Mouse (Mus musculus) gastrocnemius, postnatal 25 days (tissue): Measurements from ENCODE around the gene Cyct. TPM values are rescaled to one million over a fixed set of nuclear protein-coding genes. Genes with fewer than 3 reads are reported as not detected.
A peak's percentile ranks its signal among the peaks of the same experiment; 100 is the strongest.

ENCODE experiments used
- DNase-seq: peaks from one replicate; pipeline ENCODE4 v3.0.0; 2022
- long read RNA-seq, 2 experiments: library from polyadenylated mRNA; stranded (forward); transcript quantifications; one replicate each; pipeline ENCODE4 v2.0.0; 2021
- total RNA-seq, 2 experiments: library from RNA; stranded (reverse); gene quantifications; 1 replicate in 1 of 2; 2 replicates in 1 of 2; pipeline ENCODE4 v1.2.3; 2021

Gene Cyct
- not detected for total RNA-seq
- long read RNA-seq, experiment 1: 0 reads
- long read RNA-seq, experiment 2: 0 reads

DNA sequence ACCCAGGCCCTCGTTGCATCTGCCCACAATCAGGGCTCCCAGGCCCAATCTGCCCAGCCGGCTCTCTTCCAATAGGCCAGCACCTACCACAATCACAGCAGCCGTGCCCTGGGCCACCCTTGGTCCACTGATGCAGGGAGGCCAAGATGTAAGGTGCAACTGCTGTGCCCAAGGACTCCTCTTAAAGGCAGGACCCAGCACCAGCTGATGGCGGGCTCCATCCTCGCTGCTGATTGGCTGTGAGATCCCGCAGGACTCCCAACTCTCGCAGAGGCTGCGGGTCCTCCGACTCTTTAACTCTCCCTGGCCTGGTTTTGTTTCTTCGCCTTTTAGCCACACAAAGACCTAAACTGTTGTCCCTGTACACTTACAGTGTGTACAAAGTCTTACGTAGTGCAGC is at the start of gene Cyct:
Gene Cyct (minus strand): TSS at position 225 of the 400 bp plus-strand sequence.
- DNase-seq: no peak

- DNase-seq: no peak
These were observed 49.7 kb upstream of the Cyct start for GRCm38 (mm10) chr2:76409986-76410385.

DNA sequence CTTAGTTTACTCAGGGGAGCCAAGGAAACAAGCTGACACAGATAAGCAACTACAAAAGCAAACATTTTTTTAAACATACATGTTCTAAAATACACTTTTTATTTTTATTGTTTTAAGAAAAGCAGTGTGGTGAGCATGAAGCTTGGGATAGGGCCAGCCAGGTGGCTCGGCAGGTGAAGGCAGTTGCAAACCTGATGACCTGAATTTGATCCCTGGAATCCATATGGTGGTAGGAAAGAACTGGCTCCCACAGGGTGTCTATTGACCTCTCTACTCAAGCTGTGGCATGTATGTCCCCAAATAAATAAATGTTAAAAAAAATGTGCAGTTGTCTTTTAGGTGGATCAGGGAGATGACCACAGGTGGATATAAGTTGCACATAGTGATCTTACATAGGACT is 49.3 kb upstream of the Cyct start:
- DNase-seq: no peak

GRCm38 (mm10) chr2:76406937-76407441 is 46.7 kb upstream of the Cyct start:
- DNase-seq: peak; percentile 73

DNA sequence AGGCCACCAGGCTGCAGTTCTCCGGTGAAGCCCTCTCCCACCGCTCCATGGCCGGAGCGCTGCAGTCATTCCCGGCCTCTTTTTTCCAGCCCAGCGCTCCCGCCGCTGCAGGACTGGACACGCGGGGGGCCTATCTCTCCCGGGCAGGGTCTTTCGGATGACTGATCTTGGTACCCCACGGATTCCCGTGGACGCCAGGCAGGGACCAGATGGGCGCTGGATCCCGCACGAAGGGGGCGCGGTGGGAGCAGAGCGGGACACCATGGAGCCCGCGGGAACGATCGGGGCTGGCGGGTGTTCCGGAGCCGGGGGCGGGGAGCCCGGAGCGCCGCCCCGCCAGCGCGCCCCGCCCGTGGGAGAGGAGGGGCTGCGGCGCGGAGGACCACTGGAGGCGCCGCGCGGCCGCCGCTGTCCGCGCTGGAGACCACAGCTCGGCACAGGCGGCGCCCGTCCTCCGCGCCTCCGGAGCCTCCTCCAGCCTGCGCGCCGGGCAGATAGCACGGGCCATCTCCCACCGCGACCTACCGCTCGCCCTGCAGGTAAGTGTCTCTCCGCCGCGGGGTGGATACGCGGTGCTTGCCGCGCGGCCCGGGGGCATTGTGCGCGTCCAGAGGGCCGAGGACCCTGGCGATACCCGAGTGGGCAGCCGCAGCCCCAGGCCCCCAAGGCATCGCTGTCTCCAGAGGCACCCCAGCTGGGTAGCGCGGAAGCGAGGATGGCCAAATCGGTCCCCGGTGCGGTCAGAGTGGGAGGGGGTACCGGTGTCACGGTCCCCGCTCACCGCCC is 46.1 kb upstream of the Cyct start, which contains the start of gene Osbpl6:
Gene Osbpl6 (plus strand): TSS at position 358 of the 786 bp plus-strand sequence.
- DNase-seq: peak; percentile 77

DNA sequence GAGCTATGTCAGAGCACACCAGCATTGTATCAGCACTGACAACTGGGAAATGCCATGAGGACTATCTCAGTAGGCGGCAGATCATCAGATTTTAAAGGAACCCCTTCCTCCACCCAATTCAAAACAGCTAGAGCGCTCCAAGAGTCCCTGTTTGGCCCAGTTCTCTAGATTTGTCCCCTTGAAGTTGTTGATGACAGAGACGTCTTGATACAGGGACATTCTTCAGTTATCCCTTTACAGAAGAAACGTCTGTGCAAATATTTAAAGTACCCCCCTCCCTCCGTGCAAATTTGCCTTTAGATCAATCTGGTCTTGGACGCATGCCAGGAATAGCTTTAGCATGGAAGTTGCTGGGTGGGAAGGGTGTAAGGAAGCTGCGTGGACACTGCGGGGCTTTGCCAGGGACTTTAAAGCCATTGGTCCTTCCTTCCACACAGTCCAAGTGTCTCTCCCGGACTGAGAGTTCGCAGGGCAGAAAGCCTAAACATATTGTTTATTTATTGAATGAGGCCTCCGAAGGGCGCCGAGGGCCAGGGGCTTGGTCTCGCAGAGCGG is 45.4 kb upstream of the Cyct start:
- DNase-seq: no peak

GRCm38 (mm10) chr2:76400178-76400577 is 39.9 kb upstream of the Cyct start:
- DNase-seq: no peak

DNA sequence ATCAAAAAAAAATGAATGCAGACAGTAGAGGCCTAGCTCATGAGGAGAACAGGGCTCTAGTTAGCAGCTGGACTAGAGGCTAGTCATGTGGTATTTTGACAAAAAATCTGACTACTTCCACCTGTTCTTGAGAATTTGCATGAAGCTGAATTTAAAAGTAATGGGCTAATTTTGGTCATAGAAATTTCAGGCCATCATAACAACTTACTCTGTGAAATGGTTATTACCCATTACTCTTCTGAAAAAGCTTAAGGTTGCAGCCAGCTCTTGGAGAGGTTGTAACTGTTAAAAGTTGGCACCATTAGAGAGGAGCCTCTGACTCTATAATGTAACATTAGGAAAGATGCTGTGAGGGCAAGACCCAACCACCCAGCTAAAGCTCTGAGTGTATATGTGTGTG is 26.3 kb upstream of the Cyct start:
- no peak for DNase-seq

DNA sequence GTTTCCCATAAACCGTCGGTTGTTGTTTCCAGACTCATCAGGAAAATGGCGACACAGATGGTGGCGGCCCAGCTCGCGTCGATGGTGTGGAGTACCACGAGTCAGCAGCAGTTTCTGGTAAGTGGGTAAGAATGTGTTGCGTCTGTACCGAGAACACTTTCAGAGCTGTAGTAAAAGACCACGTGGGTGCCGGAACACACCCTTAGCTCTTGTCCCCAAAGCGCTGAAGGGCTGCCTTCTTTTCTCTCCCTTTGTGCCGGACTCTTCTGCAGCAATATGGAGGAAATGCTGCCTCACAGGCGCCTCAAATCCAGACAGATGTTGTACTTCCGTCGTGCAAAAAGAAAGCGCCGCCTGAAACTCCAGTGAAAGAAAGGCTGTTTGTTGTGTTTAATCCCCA is 18.4 kb upstream of the Cyct start:
- no peak for DNase-seq

DNA sequence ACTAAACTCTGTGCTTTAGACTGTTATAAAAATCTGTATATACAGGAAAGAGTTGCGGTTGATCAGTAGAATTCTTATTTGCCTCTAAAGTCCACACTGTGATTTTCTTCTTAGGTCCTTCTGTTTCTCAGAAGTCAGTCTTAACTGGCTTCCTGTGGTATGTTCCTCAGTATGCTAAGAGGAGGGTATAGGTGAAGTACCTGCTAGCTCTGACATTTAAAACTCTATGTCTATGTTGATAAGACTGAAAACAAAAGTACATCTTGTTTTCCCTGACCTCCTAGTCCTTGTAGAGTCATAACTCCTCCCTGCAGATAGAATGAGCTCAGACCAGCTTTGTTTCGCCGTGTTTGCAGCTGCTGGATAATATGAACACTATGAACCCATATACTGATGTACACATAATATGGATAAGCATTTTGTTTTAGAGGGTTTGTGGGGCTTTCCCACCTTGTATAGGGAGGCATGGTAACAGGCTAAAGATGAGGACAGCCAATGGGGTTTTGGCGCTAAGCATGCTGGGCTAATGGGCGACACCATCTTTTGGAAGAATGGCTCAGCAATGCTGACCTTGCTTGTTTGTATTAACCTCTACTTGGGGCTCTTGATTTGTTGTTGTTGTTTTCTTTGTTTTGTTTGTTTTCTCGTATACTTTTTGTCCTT is 14.4 kb upstream of the Cyct start:
- DNase-seq: no peak

GRCm38 (mm10) chr2:76372244-76372643 is 12.0 kb upstream of the Cyct start:
- no peak for DNase-seq

- DNase-seq: no peak
These were observed 10.3 kb upstream of the Cyct start for GRCm38 (mm10) chr2:76370656-76370922.

DNA sequence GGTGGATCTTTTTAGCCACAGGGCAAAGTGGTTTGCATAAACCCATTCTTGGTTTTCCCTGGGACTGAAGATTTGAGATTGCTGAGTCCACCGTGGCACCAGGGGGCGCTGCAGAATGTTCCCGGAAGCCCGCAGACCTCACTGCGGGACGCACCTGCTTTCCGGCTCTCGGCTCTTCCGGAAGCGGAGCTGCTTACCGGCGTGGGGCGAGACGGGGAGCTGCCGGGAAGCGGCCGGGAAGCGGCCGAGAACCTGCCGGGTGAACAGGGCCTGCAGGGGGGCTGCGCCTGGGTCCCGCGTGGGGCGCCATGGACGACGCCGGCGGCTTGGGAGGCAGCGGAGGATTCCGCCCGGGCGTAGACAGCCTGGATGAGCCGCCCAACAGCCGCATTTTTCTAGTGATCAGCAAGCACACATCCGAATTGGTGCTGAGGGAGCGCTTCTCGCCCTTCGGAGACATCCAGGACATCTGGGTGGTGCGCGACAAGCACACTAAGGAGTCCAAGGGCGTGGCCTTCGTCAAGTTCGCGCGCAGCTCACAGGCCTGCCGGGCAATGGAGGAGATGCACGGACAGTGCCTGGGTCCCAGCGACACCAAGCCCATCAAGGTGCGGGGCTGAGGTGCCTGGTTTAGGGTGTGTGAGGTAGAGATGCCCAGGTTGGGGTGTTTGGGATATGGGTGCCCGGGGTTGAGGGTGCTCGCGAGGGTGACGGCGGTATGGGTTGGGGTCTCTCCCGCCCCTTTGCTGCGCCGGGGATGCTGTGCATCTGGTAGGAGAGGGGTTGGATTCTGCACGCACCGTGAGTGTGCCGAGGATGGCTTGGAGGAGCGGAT is 9.8 kb upstream of the Cyct start, which contains the start of gene Rbm45:
Gene Rbm45 (plus strand): TSS at position 164 of the 835 bp plus-strand sequence.
- peak; percentile 77 for DNase-seq

GRCm38 (mm10) chr2:76368861-76369660 is 8.8 kb upstream of the Cyct start:
- no peak for DNase-seq

DNA sequence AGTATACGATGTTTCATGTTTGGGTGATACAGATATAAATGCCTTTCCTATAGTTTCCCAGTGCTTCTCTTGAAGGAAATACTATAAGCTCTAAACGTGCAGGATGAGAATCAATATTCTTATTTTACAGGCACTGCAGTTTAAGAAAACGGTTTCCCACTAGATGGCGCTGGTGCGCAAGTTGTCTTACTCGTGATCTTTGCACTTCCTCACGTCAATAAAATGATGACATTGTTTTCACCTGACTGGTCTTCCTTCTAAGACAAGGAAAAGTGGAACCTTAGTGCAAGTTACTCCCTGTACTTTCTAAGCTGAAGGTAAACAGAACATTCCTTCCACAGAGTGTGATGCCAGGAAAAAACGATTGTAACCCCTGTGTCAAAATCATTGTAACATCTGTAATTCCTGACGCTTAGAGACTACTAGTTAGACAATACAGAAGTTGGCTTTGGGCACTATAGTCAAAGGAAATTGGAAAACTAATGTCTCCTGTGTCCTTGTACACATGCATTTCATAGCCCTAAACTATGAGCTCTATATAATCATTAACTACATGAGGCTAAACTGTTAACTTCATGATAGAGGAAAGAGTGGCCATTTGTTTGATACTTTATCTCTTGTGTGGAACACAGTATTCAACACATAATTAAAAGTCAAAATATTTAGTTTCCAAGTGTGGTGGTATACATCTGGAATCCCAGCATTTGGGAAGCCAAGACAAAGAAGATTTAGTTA is 7.1 kb upstream of the Cyct start:
- peak; percentile 23 for DNase-seq

DNA sequence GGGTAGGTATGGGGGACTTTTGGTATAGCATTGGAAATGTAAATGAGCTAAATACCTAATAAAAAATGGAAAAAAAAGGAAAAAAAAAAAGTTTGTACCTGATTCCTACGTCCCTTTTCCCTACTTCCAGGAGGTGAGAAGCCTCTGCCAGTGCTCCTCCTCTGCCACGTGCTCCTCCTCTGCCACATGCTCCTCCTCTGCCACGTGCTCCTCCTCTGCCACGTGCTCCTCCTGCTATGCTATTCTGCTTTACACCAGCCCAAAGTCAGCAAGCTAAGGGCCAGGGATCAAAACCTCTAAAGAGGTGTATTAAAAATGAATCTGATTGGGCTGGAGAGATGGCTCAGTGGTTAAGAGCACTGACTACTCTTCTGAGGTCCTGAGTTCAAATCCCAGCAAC is 5.6 kb upstream of the Cyct start:
- DNase-seq: no peak

DNA sequence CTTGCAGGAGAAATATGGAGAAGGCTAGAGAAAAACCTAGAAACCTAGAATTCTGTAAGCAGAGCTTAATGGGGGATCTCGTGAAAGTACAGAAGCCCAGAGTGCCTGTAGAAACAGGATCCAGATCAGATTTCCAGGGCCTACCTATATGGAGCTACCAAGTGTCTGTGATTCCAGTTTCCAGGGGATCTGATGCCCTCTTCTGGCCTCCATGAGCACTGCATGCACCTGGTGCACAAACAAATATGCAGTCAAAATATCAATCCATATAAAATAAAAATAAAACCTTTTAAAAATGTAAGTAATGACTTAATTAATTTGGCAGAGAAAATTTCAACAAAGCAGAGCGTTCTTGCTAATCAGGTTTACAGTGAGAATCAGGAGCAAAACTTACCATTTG is 1.9 kb upstream of the Cyct start:
- no peak for DNase-seq

DNA sequence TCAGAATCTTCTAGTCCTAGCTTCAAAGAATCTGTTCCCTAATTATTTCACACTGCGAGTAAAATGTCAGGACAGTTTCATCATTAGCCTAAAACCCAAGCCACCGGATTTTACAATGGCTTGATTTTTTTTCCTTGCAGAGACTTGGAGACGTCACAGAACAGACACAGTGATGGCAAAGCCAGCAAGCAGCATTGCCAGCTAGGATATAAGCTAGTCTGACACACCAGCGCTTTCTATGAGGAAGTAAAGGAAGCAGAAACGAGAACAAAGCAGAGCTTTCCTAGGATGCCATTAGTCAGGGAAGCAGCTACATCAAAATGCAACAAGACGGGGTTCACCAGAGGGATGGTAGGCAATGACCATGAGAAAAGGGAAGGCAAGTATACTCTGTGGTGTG is 12.4 kb downstream of the Cyct start:
- no peak for DNase-seq

DNA sequence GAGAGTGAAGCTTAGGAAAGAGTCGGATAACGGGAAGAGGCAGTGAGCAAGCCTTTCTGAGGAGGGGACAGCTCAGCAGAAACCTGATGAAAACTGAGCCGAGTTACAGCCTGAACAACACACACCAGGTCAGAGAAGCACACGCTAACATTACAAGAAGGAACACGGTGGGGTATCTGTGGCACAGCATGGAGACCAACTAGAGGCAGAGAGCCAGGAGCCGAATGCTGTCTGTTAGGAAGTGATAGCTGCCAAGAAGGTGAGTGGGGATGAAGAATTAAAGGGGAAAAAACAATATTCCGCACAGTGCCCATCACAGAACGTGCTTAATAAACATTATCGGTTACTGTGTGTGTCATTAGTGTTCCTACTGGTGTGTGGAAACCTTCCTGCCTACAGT is 18.1 kb downstream of the Cyct start:
- DNase-seq: no peak

GRCm38 (mm10) chr2:76338215-76339156 is 21.8 kb downstream of the Cyct start, which contains the start of gene Pde11a:
Gene Pde11a (minus strand): TSS chr2:76338774.
- no peak for DNase-seq
